Mouse (Mus musculus) heart, embryonic 14.5 days (tissue): ENCODE results near the gene Atrn. TPM values are rescaled to one million over a fixed set of nuclear protein-coding genes. Genes with fewer than 3 reads are reported as not detected.
A peak's percentile ranks its signal among the peaks of the same experiment; 100 is the strongest.
"Not testable (repeated sequence)": the region's sequence is repeated elsewhere in the genome, so short reads cannot be mapped to it uniquely, and the experiment has no call there.

Experiments used
- ATAC-seq: fragments of 200-750 bp; cut with Nextera tagmentation; 2 replicates; pipeline ENCODE4 v1.8.0; 2017; ENCODE audit warnings: low read depth, moderate TSS enrichment; ENCODE audit not compliant: insufficient number of reproducible peaks, insufficient read depth, low FRiP score
- H3K27ac ChIP-seq, 2 experiments: fragments of 200-500 bp in 1 of 2; fragments of 300-500 bp in 1 of 2; sonication (generic) in 1 of 2; replicated peaks in 1 of 2; 2 replicates each; pipeline ENCODE4 v1.5.1; 2012 to 2014; ENCODE audit warnings: low read depth in 2 of 2, low read length in 2 of 2, control low read depth in 1 of 2, mild to moderate bottlenecking in 1 of 2, mixed read lengths in 1 of 2; ENCODE audit not compliant: control insufficient read depth in 1 of 2, insufficient read depth in 1 of 2
- H3K27me3 ChIP-seq: fragments of 300-500 bp; sonication (generic); 2 replicates; pipeline ENCODE4 v1.6.1; 2014; ENCODE audit warnings: mild to moderate bottlenecking, low read length, control low read depth; ENCODE audit not compliant: control insufficient read depth, insufficient read depth
- H3K36me3 ChIP-seq: fragments of 300-500 bp; sonication (generic); 2 replicates; pipeline ENCODE4 v1.6.1; 2014; ENCODE audit warnings: mild to moderate bottlenecking, control low read depth, low read length, mixed read lengths; ENCODE audit not compliant: control insufficient read depth, insufficient read depth
- H3K4me1 ChIP-seq, 2 experiments: fragments of 200-500 bp in 1 of 2; fragments of 300-500 bp in 1 of 2; sonication (generic) in 1 of 2; 2 replicates each; pipeline ENCODE4 v1.6.1; 2012 to 2014; ENCODE audit warnings: low read length in 2 of 2, control low read depth in 1 of 2, mixed read lengths in 1 of 2; ENCODE audit not compliant: control insufficient read depth in 2 of 2, insufficient read depth in 2 of 2
- H3K4me2 ChIP-seq: fragments of 300-500 bp; sonication (generic); 2 replicates; pipeline ENCODE4 v1.6.1; 2014; ENCODE audit warnings: mild to moderate bottlenecking, low read length
- H3K4me3 ChIP-seq, 2 experiments: fragments of 200-500 bp in 1 of 2; fragments of 300-500 bp in 1 of 2; sonication (generic) in 1 of 2; 2 replicates each; pipeline ENCODE4 v1.5.1; 2012 to 2014; ENCODE audit warnings: low read length in 2 of 2, mild to moderate bottlenecking in 2 of 2, control low read depth in 1 of 2, low read depth in 1 of 2, moderate library complexity in 1 of 2; ENCODE audit not compliant: control insufficient read depth in 1 of 2, insufficient read depth in 1 of 2
- H3K9ac ChIP-seq: fragments of 300-500 bp; sonication (generic); 2 replicates; pipeline ENCODE4 v1.6.1; 2014; ENCODE audit warnings: mild to moderate bottlenecking, low read length
- H3K9me3 ChIP-seq: fragments of 300-500 bp; sonication (generic); 2 replicates; pipeline ENCODE4 v1.6.1; 2016; ENCODE audit warnings: low read length, control low read depth; ENCODE audit not compliant: control insufficient read depth
- WGBS: fragments of 180-500 bp; shearing (Covaris S2); extraction: QIAGEN DNeasy Blood & Tissue Kit; methylation state at CpG from one replicate; pipeline ENCODE4 v1.1.7; 2014; 5-methylcytosine and 5-hydroxymethylcytosine counted together
- polyA plus RNA-seq: library from polyadenylated mRNA; unstranded; fragments of >200 nt; fragmentation: Nextera tagmentation; extraction: Ambion mirVana; gene quantifications from 2 replicates; pipeline ENCODE4 v1.2.1, GENCODE M21; 2014

Atrn gene
- polyA plus RNA-seq, 1 experiment from 2014 or later: 8.7 TPM

- peaks cover 18% of the 10 kb centered on the region; the same call in 1 of the 2 replicates for H3K36me3 ChIP-seq
- no peak overlapping the region for H3K4me3 ChIP-seq
- peaks cover 12% of the 10 kb centered on the region for H3K9me3 ChIP-seq
- peaks cover 2 to 11% of the 10 kb centered on the region in 2 experiments; a peak in 2 of 4 replicates for H3K4me1 ChIP-seq
- no peak overlapping the region for H3K9ac ChIP-seq
- no peak overlapping the region for H3K27ac ChIP-seq
- H3K4me2 ChIP-seq: no peak overlapping the region
- 87% methylated on average over 2 of the region's 2 CpGs for WGBS
- ATAC-seq: no peak
- H3K27me3 ChIP-seq: no peaks in the 10 kb centered on the region
Observed at GRCm38 (mm10) chr2:131030561-131030960, 124.3 kb downstream of the Atrn start.

DNA sequence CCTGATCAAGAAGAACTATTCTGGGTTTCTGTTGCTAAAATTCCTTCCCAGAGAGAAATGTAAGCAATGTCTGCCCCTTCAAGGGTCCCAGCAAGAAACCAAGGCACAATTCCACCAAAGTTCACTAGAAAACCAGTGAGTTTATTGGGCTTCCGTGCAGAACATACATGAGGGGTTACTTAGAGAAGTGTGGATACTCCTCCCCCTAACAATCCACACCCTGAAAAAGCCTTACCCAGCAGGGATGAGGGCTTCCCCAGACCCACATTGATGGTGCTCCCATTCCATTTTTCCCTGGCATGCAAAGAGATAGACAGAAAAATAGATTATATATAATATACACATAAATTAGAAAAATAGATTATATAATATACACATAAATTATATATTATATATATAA, 124.7 kb downstream of the Atrn start:
- H3K27me3 ChIP-seq: no peaks in the 10 kb centered on the region; the same call in 1 of the 2 replicates
- H3K36me3 ChIP-seq: peaks cover 13% of the 10 kb centered on the region; the same call in 1 of the 2 replicates
- H3K4me1 ChIP-seq: peaks cover 2 to 11% of the 10 kb centered on the region in 2 experiments; a peak in 2 of 4 replicates
- WGBS: 84% methylated on average over 1 of the region's 1 CpGs
- H3K27ac ChIP-seq: no peak overlapping the region
- no peak overlapping the region for H3K4me3 ChIP-seq
- H3K9me3 ChIP-seq: peaks cover 12% of the 10 kb centered on the region
- no peak overlapping the region for H3K4me2 ChIP-seq
- ATAC-seq: no peak
- H3K9ac ChIP-seq: no peak overlapping the region

GRCm38 (mm10) chr2:131031406-131031805, 125.1 kb downstream of the Atrn start:
- H3K4me2 ChIP-seq, H3K9ac ChIP-seq, H3K36me3 ChIP-seq, H3K27ac ChIP-seq, ATAC-seq, H3K4me3 ChIP-seq, H3K27me3 ChIP-seq: not testable (repeated sequence)
- peaks cover 2 to 11% of the 10 kb centered on the region in 2 experiments; a peak in 2 of 4 replicates for H3K4me1 ChIP-seq
- H3K9me3 ChIP-seq: peaks cover 12% of the 10 kb centered on the region
- 16% methylated on average over 1 of the region's 1 CpGs for whole genome bisulfite sequencing

- H3K9ac ChIP-seq: no peak overlapping the region
- H3K36me3 ChIP-seq: no peaks in the 10 kb centered on the region
- no peak overlapping the region for H3K27ac ChIP-seq
- no peak overlapping the region for H3K4me3 ChIP-seq
- WGBS: 83% methylated on average over 2 of the region's 2 CpGs
- H3K4me2 ChIP-seq: no peak overlapping the region
- H3K4me1 ChIP-seq: peaks cover 7 to 13% of the 10 kb centered on the region in 2 experiments
- peaks cover 31% of the 10 kb centered on the region for H3K27me3 ChIP-seq
- ATAC-seq: no peak
- peaks cover 12% of the 10 kb centered on the region for H3K9me3 ChIP-seq
Observed at GRCm38 (mm10) chr2:131036343-131036742, 130.0 kb downstream of the Atrn start.

DNA sequence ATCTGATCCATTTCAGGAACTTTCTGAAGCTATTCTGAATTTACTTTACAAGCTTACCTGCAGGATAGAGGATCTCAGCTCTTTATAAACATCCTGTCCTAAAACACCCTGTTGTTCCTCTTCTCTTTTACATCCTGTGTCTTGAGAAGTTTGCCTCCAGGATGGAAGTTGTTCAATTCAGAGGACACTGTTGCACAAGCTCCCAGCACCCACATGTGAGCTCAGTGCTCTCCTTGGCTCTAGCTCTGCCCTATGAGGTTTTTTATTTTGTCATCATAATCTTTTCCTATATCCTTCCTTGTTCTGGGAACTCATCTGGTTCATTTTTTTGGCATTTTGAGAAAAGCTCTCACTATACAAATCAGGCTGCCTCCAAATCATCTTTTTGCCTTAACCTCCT, 130.5 kb downstream of the Atrn start:
- no peak overlapping the region for H3K4me3 ChIP-seq
- H3K4me1 ChIP-seq: peaks cover 7 to 17% of the 10 kb centered on the region in 2 experiments
- peaks cover 12% of the 10 kb centered on the region for H3K9me3 ChIP-seq
- ATAC-seq: no peak
- H3K36me3 ChIP-seq: no peaks in the 10 kb centered on the region
- H3K4me2 ChIP-seq: no peak overlapping the region
- H3K27ac ChIP-seq: no peak overlapping the region
- peaks cover 36% of the 10 kb centered on the region for H3K27me3 ChIP-seq
- no peak overlapping the region for H3K9ac ChIP-seq

GRCm38 (mm10) chr2:131037226-131037990, 131.1 kb downstream of the Atrn start:
- Histone ChIP-seq H3K36me3 (no peaks in the 10 kb centered on the region), H3K4me2 (no peak overlapping the region), H3K4me3 (no peak overlapping the region), H3K9me3 (peaks cover 12% of the 10 kb centered on the region), H3K4me1 (peaks cover 7 to 17% of the 10 kb centered on the region in 2 experiments), H3K27ac (no peak overlapping the region), H3K9ac (no peak overlapping the region), H3K27me3 (peaks cover 42% of the 10 kb centered on the region)
- peak; percentile 40 for ATAC-seq
- 27% methylated on average over 17 of the region's 17 CpGs for WGBS

DNA sequence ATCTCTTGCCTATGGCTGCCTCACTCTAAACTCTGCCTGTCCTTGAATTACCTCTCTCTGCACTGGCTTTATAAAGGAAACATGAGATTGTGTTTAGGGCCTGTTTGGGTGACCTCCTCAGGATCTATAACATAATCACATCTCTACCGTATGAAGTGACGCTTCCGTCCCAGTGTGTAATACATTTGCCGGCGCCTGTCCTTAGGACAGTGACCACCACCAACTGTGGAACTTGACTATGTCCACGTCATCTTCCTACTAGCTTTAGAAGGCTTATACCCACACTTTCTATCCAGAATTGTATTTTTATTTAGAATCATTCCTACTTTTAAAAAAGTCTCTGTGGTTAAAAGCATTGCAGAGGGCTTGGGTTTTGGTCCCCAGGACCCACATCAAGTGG, 131.9 kb downstream of the Atrn start:
- H3K27me3 ChIP-seq: peaks cover 50% of the 10 kb centered on the region
- no peak overlapping the region for H3K9ac ChIP-seq
- 94% methylated on average over 6 of the region's 6 CpGs for WGBS
- no peak overlapping the region for H3K4me3 ChIP-seq
- H3K4me2 ChIP-seq: no peak overlapping the region
- H3K4me1 ChIP-seq: peaks cover 7 to 17% of the 10 kb centered on the region in 2 experiments
- no peak overlapping the region for H3K27ac ChIP-seq
- no peaks in the 10 kb centered on the region for H3K36me3 ChIP-seq
- ATAC-seq: no peak
- H3K9me3 ChIP-seq: peaks cover 11% of the 10 kb centered on the region
